Mouse (Mus musculus) CH12.LX (cell line): ENCODE results near the gene Traf2.

ENCODE experiments used
- CTCF ChIP-seq, 2 experiments: IDR thresholded peaks in 1 of 2; conservative IDR thresholded peaks in 1 of 2; 2 replicates each; pipeline ENCODE4 v1.5.1; 2011 to 2012; ENCODE audit warnings: low read depth in 2 of 2, low read length in 2 of 2, improper control_type of control experiment in 1 of 2, inconsistent platforms in 1 of 2, mild to moderate bottlenecking in 1 of 2, moderate library complexity in 1 of 2
- KAT2A ChIP-seq: IDR thresholded peaks from 2 replicates; pipeline ENCODE4 v1.6.1; 2012; ENCODE audit warnings: low read length, improper control_type of control experiment, inconsistent platforms; ENCODE audit not compliant: insufficient replicate concordance
- MEF2A ChIP-seq: IDR thresholded peaks from 2 replicates; pipeline ENCODE4 v1.6.1; 2014; ENCODE audit warnings: low read depth, mild to moderate bottlenecking, inconsistent platforms, low read length, improper control_type of control experiment, borderline replicate concordance
- MXI1 ChIP-seq: IDR thresholded peaks from 2 replicates; pipeline ENCODE4 v1.6.1; 2011; ENCODE audit warnings: mild to moderate bottlenecking, low read depth, low read length, improper control_type of control experiment
- MYC ChIP-seq: IDR thresholded peaks from 2 replicates; pipeline ENCODE4 v1.6.1; 2011; ENCODE audit warnings: low read depth, mild to moderate bottlenecking, improper control_type of control experiment, low read length
- POLR2A ChIP-seq: IDR thresholded peaks from 2 replicates; pipeline ENCODE4 v1.6.1; 2011; ENCODE audit warnings: low read depth, mild to moderate bottlenecking, improper control_type of control experiment, low read length
- TCF12 ChIP-seq: IDR thresholded peaks from 2 replicates; pipeline ENCODE4 v1.6.1; 2014; ENCODE audit warnings: low read depth, mild to moderate bottlenecking, inconsistent platforms, low read length, improper control_type of control experiment
- USF2 ChIP-seq: conservative IDR thresholded peaks from 2 replicates; pipeline ENCODE4 v1.6.1; 2011; ENCODE audit warnings: low read depth, low read length, improper control_type of control experiment

DNA sequence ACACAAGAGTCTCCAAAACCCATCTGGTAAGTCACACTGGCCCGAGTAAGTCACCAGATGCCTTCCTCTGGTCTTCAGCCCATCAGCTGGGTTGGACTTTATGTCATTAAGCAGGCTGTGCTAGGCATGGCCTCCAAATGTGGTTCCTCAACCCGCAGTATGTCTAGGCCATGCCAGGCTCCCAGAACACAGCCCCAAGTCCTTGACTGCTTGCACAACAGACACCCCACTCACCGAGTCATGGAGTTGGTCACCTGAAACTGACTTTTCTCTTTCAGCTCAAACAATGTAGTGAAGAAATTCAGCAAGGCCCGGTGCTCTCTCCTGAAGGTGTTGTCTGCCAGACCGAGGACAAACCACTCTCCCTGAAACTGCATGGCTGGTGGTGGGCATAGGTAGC, 53.8 kb downstream of the Traf2 start:
- TF ChIP-seq POLR2A (no peak), MXI1 (no peak), CTCF (conservative IDR thresholded peaks at IDR 0.05 in 1 of 2, IDR thresholded peaks at IDR 0.05 in 1 of 2; ENCODE audit: low read depth in 2 of 2, low read length in 2 of 2) (no peak), MYC (no peak), USF2 (no peak), MEF2A (no peak), KAT2A (no peak), TCF12 (no peak)
